Mouse (Mus musculus) gonadal fat pad, adult 2 months (tissue): ENCODE measurements around the gene Raf1. TPM values are rescaled to one million over a fixed set of nuclear protein-coding genes. Genes with fewer than 3 reads are reported as not detected.
"Not testable (repeated sequence)": the region's sequence is repeated elsewhere in the genome, so short reads cannot be mapped to it uniquely, and the experiment has no call there.

Experiments used
- DNase-seq: peaks from one replicate; pipeline ENCODE4 v3.0.0-alpha.2; 2012; ENCODE audit warnings: low read depth
- polyA plus RNA-seq: library from polyadenylated mRNA; depleted of rRNA; stranded (reverse); fragments of >200 nt; gene quantifications from 2 replicates; pipeline ENCODE4 v1.2.3, GENCODE M21; 2012

Gene Raf1
- polyA plus RNA-seq, 1 experiment, result 130 TPM

- DNase-seq, result no peak
These were observed 7.8 kb upstream of the Raf1 start for GRCm38 (mm10) chr6:115684271-115684670.

GRCm38 (mm10) chr6:115681066-115681465 is 4.6 kb upstream of the Raf1 start:
- no peak for DNase-seq

GRCm38 (mm10) chr6:115678012-115678411 is 1.6 kb upstream of the Raf1 start:
- DNase-seq, result no peak

GRCm38 (mm10) chr6:115677441-115677840 is 1.0 kb upstream of the Raf1 start:
- no peak for DNase-seq

GRCm38 (mm10) chr6:115675508-115676336 is 713 bp downstream of the Raf1 start:
- DNase-seq, result no peak

- DNase-seq, result no peak
These were observed 1.3 kb downstream of the Raf1 start for GRCm38 (mm10) chr6:115675166-115675507.

- DNase-seq, result no peak
These were observed 2.1 kb downstream of the Raf1 start for GRCm38 (mm10) chr6:115674316-115674715.

- DNase-seq, result no peak
These were observed 3.7 kb downstream of the Raf1 start for GRCm38 (mm10) chr6:115672700-115673099.

GRCm38 (mm10) chr6:115666641-115667040 is 9.8 kb downstream of the Raf1 start:
- peak; percentile 83 for DNase-seq

GRCm38 (mm10) chr6:115664268-115664667 is 12.2 kb downstream of the Raf1 start:
- DNase-seq, result no peak

GRCm38 (mm10) chr6:115658802-115659201 is 17.6 kb downstream of the Raf1 start:
- DNase-seq, result no peak

- DNase-seq, result no peak
These were observed 22.5 kb downstream of the Raf1 start for GRCm38 (mm10) chr6:115653939-115654338.

- no peak for DNase-seq
These were observed 24.7 kb downstream of the Raf1 start for GRCm38 (mm10) chr6:115651719-115652118.

GRCm38 (mm10) chr6:115650476-115651427 is 25.7 kb downstream of the Raf1 start:
- no peak for DNase-seq

- no peak for DNase-seq
These were observed 26.6 kb downstream of the Raf1 start for GRCm38 (mm10) chr6:115649792-115650365.

GRCm38 (mm10) chr6:115643315-115643714 is 33.1 kb downstream of the Raf1 start:
- no peak for DNase-seq

- DNase-seq, result not testable (repeated sequence)
These were observed 38.2 kb downstream of the Raf1 start for GRCm38 (mm10) chr6:115638188-115638587.

- DNase-seq, result no peak
These were observed 42.4 kb downstream of the Raf1 start for GRCm38 (mm10) chr6:115634015-115634414.

- no peak for DNase-seq
These were observed 45.2 kb downstream of the Raf1 start for GRCm38 (mm10) chr6:115631056-115631795.

- no peak for DNase-seq
These were observed 50.3 kb downstream of the Raf1 start for GRCm38 (mm10) chr6:115626121-115626520.

- DNase-seq, result no peak
These were observed 55.5 kb downstream of the Raf1 start for GRCm38 (mm10) chr6:115620942-115621341.

GRCm38 (mm10) chr6:115619818-115620217 is 56.6 kb downstream of the Raf1 start:
- DNase-seq, result no peak
